9 mouse cellular contexts compared by ENCODE assay signal in the genomic region with DNA sequence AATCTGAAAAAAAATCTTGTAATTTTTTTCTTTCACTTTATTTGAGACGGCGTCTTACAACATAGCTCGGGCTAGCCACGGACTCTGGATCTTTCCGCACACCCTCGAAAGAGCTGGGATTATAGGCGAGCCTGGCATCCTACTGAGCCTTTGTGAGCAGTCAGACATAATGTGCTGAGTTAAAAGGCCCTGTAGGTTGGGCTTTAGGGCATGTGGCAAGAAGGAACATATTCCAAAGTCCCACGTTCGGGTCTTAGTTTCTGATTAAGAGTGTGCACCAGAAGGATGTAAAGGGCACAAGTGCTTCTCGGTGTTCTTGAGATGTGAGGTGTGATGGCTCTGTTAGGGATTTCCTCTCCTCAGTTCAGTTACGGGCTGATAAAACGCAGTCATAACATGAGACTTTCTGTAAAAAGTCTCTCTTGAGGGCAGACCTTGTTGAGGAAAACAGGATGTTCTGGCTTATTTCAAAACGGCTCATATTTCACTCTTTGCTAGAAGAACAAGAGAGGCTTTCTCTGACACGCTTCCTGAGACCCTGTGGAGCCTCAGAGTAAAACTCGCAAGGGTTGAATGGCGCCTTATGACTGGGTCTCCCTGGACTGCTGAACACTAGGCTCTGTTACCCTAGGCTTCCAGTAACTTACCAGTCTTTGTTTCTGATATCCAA.
DNase-seq lines count a peak whose midpoint lies in the region; ATAC-seq lines count a peak whose summit lies in the region.
"Had no signal": no experiment of that assay in that cellular context is flagged by ENCODE, and none has a peak within 500 bp of the region (broad histone marks: within the 10 kb centered on the region; RNA-seq: fewer than 3 reads in every experiment).

No protein-coding gene starts in this region.

- H3K27me3 ChIP-seq in heart, embryonic 14.5 days (ENCODE audit: control insufficient read depth, insufficient read depth, low read length): no peaks in the 10 kb centered on the region
- H3K27me3 ChIP-seq in embryonic facial prominence, embryonic 11.5 days (ENCODE audit: control insufficient read depth, insufficient read depth, low read length): no peaks in the 10 kb centered on the region
- no peaks in the 10 kb centered on the region for H3K27me3 ChIP-seq in hindbrain, embryonic 16.5 days (replicated peaks; ENCODE audit: control insufficient read depth, insufficient read depth, low read length)
- H3K27me3 ChIP-seq in neural tube, embryonic 11.5 days (ENCODE audit: control insufficient read depth, insufficient read depth, low read length): no peaks in the 10 kb centered on the region

- DNase-seq in heart, adult 8-10 months (ENCODE audit: low spot score): no peak
- DNase-seq in embryonic facial prominence, embryonic 11.5 days (ENCODE audit: low spot score): peak; percentile 85
- DNase-seq in neural tube, embryonic 11.5 days (ENCODE audit: low spot score): peak; percentile 50
- no peak for DNase-seq in spleen, postnatal 36 days (ENCODE audit: low spot score in 2 of 2)
- DNase-seq in layer of hippocampus, adult 18-20 months (ENCODE audit: low spot score in 2 of 2): no peak
- DNase-seq: right cerebral cortex, postnatal 14 days had no signal

- peaks cover 4 to 5% of the 10 kb centered on the region in 2 experiments; a peak in 2 of 4 replicates for H3K4me1 ChIP-seq in heart, embryonic 14.5 days (ENCODE audit: control insufficient read depth in 2 of 2, insufficient read depth in 2 of 2, low read length in 2 of 2)
- H3K4me1 ChIP-seq in embryonic facial prominence, embryonic 11.5 days (ENCODE audit: control insufficient read depth, insufficient read depth, low read length): no peaks in the 10 kb centered on the region
- H3K4me1 ChIP-seq in hindbrain, embryonic 16.5 days (ENCODE audit: control insufficient read depth, insufficient read depth, low read depth, low read length): peaks cover 9% of the 10 kb centered on the region
- peaks cover 12% of the 10 kb centered on the region for H3K4me1 ChIP-seq in neural tube, embryonic 11.5 days (ENCODE audit: control insufficient read depth, insufficient read depth, low read length)

- H3K36me3 ChIP-seq in heart, embryonic 14.5 days (ENCODE audit: control insufficient read depth, insufficient read depth, low read length): no peaks in the 10 kb centered on the region
- H3K36me3 ChIP-seq in embryonic facial prominence, embryonic 11.5 days (replicated peaks; ENCODE audit: control insufficient read depth, insufficient read depth, low read depth, low read length): no peaks in the 10 kb centered on the region
- H3K36me3 ChIP-seq in hindbrain, embryonic 16.5 days (ENCODE audit: control insufficient read depth, insufficient read depth, low read length): no peaks in the 10 kb centered on the region
- no peaks in the 10 kb centered on the region for H3K36me3 ChIP-seq in neural tube, embryonic 11.5 days (ENCODE audit: control insufficient read depth, insufficient read depth, low read length)

- H3K4me2 ChIP-seq in heart, embryonic 14.5 days (ENCODE audit: low read length): peak overlapping the region; percentile 9; the same call in 1 of the 2 replicates
- H3K4me2 ChIP-seq in embryonic facial prominence, embryonic 11.5 days (ENCODE audit: low read depth, low read length): no peak overlapping the region
- no peak overlapping the region for H3K4me2 ChIP-seq in hindbrain, embryonic 16.5 days (ENCODE audit: low read length)
- no peak overlapping the region for H3K4me2 ChIP-seq in neural tube, embryonic 11.5 days (ENCODE audit: low read depth)

- no peak overlapping the region for H3K4me3 ChIP-seq in heart, embryonic 14.5 days (ENCODE audit: control insufficient read depth in 1 of 2, insufficient read depth in 1 of 2, low read depth in 1 of 2, low read length in 2 of 2)
- H3K4me3 ChIP-seq in embryonic facial prominence, embryonic 11.5 days (ENCODE audit: low read depth, low read length): no peak overlapping the region
- no peak overlapping the region for H3K4me3 ChIP-seq in hindbrain, embryonic 16.5 days (ENCODE audit: low read length)
- no peak overlapping the region for H3K4me3 ChIP-seq in neural tube, embryonic 11.5 days (ENCODE audit: low read depth, low read length)

- H3K9ac ChIP-seq in heart, embryonic 14.5 days (ENCODE audit: low read length): no peak overlapping the region
- H3K9ac ChIP-seq in embryonic facial prominence, embryonic 11.5 days (replicated peaks; ENCODE audit: low read length): 0 out of 2 replicates have a peak overlapping the region, but pooled peaks have one; percentile 10
- no peak overlapping the region for H3K9ac ChIP-seq in hindbrain, embryonic 16.5 days (ENCODE audit: low read depth, low read length)
- no peak overlapping the region for H3K9ac ChIP-seq in neural tube, embryonic 11.5 days (ENCODE audit: low read length)

- ATAC-seq in heart, embryonic 14.5 days (ENCODE audit: insufficient number of reproducible peaks, insufficient read depth, low FRiP score, low read depth): peak; percentile 56; the same call in 1 of the 2 replicates
- ATAC-seq in embryonic facial prominence, embryonic 11.5 days (replicated peaks; ENCODE audit: insufficient number of reproducible peaks, low FRiP score, low TSS enrichment, low read depth): peak; percentile 93
- ATAC-seq in hindbrain, embryonic 16.5 days: 0 out of 2 replicates have a peak, but pooled peaks have one; percentile 29
- ATAC-seq in neural tube, embryonic 11.5 days (ENCODE audit: insufficient read depth, low FRiP score, low TSS enrichment): peak; percentile 35; the same call in 1 of the 2 replicates
- no peak for ATAC-seq in cerebellum, adult (ENCODE audit: insufficient number of reproducible peaks, low FRiP score, low TSS enrichment)

- peak overlapping the region; percentile 68 to 88 for H3K27ac ChIP-seq in heart, embryonic 14.5 days (replicated peaks in 1 of 2; ENCODE audit: control insufficient read depth in 1 of 2, insufficient read depth in 1 of 2, low read depth in 2 of 2, low read length in 2 of 2)
- H3K27ac ChIP-seq in embryonic facial prominence, embryonic 11.5 days (replicated peaks; ENCODE audit: low read depth, low read length): peak overlapping the region; percentile 66
- H3K27ac ChIP-seq in hindbrain, embryonic 16.5 days (ENCODE audit: low read depth, low read length): no peak overlapping the region
- H3K27ac ChIP-seq in neural tube, embryonic 11.5 days (ENCODE audit: low read depth, low read length): peak overlapping the region; percentile 3

- H3K9me3 ChIP-seq in heart, embryonic 14.5 days (ENCODE audit: control insufficient read depth, low read length): no peaks in the 10 kb centered on the region
- no peaks in the 10 kb centered on the region for H3K9me3 ChIP-seq in embryonic facial prominence, embryonic 11.5 days (replicated peaks; ENCODE audit: control insufficient read depth, low read length)
- H3K9me3 ChIP-seq in hindbrain, embryonic 16.5 days (ENCODE audit: control insufficient read depth, low read length): no peaks in the 10 kb centered on the region
- no peaks in the 10 kb centered on the region for H3K9me3 ChIP-seq in neural tube, embryonic 11.5 days (ENCODE audit: control insufficient read depth, low read length)

- WGBS in heart, embryonic 14.5 days: 58% methylated on average over 16 of the region's 16 CpGs
- WGBS in embryonic facial prominence, embryonic 11.5 days: 32% methylated on average over 16 of the region's 16 CpGs
- 56% methylated on average over 16 of the region's 16 CpGs for WGBS in hindbrain, embryonic 16.5 days
- 40% methylated on average over 16 of the region's 16 CpGs for WGBS in neural tube, embryonic 11.5 days

Comparison
In these comparisons a context has a peak if more than half of its experiments do, and no peak if none do; other contexts are left out.
1. DNase-seq: peak in embryonic facial prominence, embryonic 11.5 days (single experiment) and neural tube, embryonic 11.5 days (single experiment); none in heart, adult 8-10 months (single experiment), spleen, postnatal 36 days (0 of 2) and layer of hippocampus, adult 18-20 months (0 of 2).